Mouse (Mus musculus) MEL (cell line): Measurements from ENCODE around the gene Hadha. TPM values are rescaled to one million over a fixed set of nuclear protein-coding genes. Genes with fewer than 3 reads are reported as not detected.

ENCODE experiments used
- polyA plus RNA-seq, 2 experiments: library from polyadenylated mRNA; stranded (reverse) in 1 of 2; unstranded in 1 of 2; fragments of >175 nt in 1 of 2; fragments of >200 nt in 1 of 2; gene quantifications; 2 replicates each; pipeline versions ENCODE4 v1.2.1 to v1.2.4; 2012; ENCODE audit warnings: low replicate concordance in 2 of 2, low read depth in 1 of 2; ENCODE audit not compliant: insufficient read length in 2 of 2, insufficient read depth in 1 of 2, missing spikeins in 1 of 2
- total RNA-seq: library from RNA; depleted of rRNA; stranded (reverse); fragments of 300-350 nt; gene quantifications from 2 replicates; pipeline ENCODE4 v1.2.3, GENCODE M21; 2012; rRNA removed

The Hadha gene
- total and polyA plus RNA-seq, 3 experiments, result 107 to 271 (median 120) TPM

Other genes starting within 250 kb of the Hadha start
- gene Il6, start 142.0 kb downstream of the Hadha start, total RNA-seq, result not detected in 2 replicates
- not detected for gene Il6, start 142.0 kb downstream of the Hadha start, polyA plus RNA-seq
- 150 and 163 TPM in 2 replicates for gene Tyms, start 81.5 kb downstream of the Hadha start, total RNA-seq
- 100 to 1,000 TPM in 1 of 2 experiments, not detected in 1; 203 TPM for gene Tyms, start 81.5 kb downstream of the Hadha start, polyA plus RNA-seq
- gene Garem2, start 50.0 kb downstream of the Hadha start, total RNA-seq, result 0.04 TPM in 1 of 2 replicates, not detected in the other
- not detected for gene Garem2, start 50.0 kb downstream of the Hadha start, polyA plus RNA-seq
- gene 3110082J24Rik, start 49.1 kb downstream of the Hadha start, total RNA-seq, result not detected in 2 replicates
- not detected for gene 3110082J24Rik, start 49.1 kb downstream of the Hadha start, polyA plus RNA-seq
- 162 and 173 TPM in 2 replicates for gene Hadhb, start 86 bp upstream of the Hadha start, total RNA-seq
- gene Hadhb, start 86 bp upstream of the Hadha start, polyA plus RNA-seq, result 100 to 1,000 TPM in 1 of 2 experiments, 10 to 100 TPM in 1; 33.0 to 161 TPM
- 1.2 and 1.7 TPM in 2 replicates for gene Adgrf3, start 50.6 kb upstream of the Hadha start, total RNA-seq
- gene Adgrf3, start 50.6 kb upstream of the Hadha start, polyA plus RNA-seq, result 1 to 10 TPM in 1 of 2 experiments, not detected in 1; 2.7 TPM
- 76.3 and 88.0 TPM in 2 replicates for gene Selenoi, start 77.4 kb upstream of the Hadha start, total RNA-seq
- gene Selenoi, start 77.4 kb upstream of the Hadha start, polyA plus RNA-seq, result 100 to 1,000 TPM in 1 of 2 experiments, 10 to 100 TPM in 1; 43.4 to 101 TPM
- not detected in 2 replicates for gene Drc1, start 126.2 kb upstream of the Hadha start, total RNA-seq
- not detected for gene Drc1, start 126.2 kb upstream of the Hadha start, polyA plus RNA-seq